Mouse (Mus musculus) C2C12 (cell line): ENCODE results near the gene Tspan32.

Experiments used
- CTCF ChIP-seq: IDR thresholded peaks from one replicate; pipeline ENCODE4 v1.5.1; 2011; ENCODE audit not compliant: control insufficient read depth, insufficient read depth, insufficient read length
- FOSL1 ChIP-seq: IDR thresholded peaks from one replicate; pipeline ENCODE4 v1.8.0; 2011; ENCODE audit warnings: mild to moderate bottlenecking, low read length; ENCODE audit not compliant: poor library complexity, insufficient read depth, severe bottlenecking
- MAX ChIP-seq: IDR thresholded peaks from one replicate; pipeline ENCODE4 v1.6.1; 2011; ENCODE audit warnings: mild to moderate bottlenecking, control low read depth
- MYOD1 ChIP-seq: IDR thresholded peaks from one replicate; pipeline ENCODE4 v1.6.1; 2011; ENCODE audit warnings: low read depth; ENCODE audit not compliant: control insufficient read depth, insufficient read length

- TF ChIP-seq CTCF (no peak), FOSL1 (no peak), MYOD1 (no peak), MAX (no peak)
Measured at GRCm38 (mm10) chr7:143020764-143021163, 15.9 kb downstream of the Tspan32 start.
